Mouse (Mus musculus): ENCODE data around the gene Olfr1355. TPM values are rescaled to one million over a fixed set of nuclear protein-coding genes. Genes with fewer than 3 reads are reported as not detected.
"Not testable (repeated sequence)": the region's sequence is repeated elsewhere in the genome, so short reads cannot be mapped to it uniquely, and the experiment has no call there.

Olfr1355 gene
- not detected for total RNA-seq (2021)
- long read RNA-seq = 0 reads

- no peak for DNase-seq (ENCODE audit: low spot score in 2 of 2)
These were observed at the start of gene Olfr1355 for GRCm38 (mm10) chr10:78875240-78875639. Gene Olfr1355 (plus strand): TSS chr10:78875540.

DNA sequence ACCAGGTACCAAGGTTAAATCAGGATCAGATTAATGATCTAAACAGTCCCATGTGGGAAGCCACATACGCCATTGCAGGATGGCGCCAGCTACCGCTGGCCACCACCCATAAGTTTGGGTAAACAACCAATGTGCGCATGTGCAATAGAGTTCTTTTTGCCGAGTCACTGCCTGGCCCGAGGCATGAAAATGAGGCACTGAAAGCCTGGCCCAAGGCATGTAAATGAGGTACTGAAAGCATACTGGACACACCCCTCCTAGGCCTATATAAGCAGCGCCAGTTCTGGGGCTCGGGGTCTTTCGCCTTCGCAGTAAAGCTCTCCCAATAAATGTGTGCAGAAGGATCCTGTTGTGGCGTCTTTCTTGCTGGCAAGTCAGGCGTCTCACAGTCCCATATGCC is 34.9 kb upstream of the Olfr1355 start:
- DNase-seq (ENCODE audit: low spot score in 2 of 2) = not testable (repeated sequence)

DNA sequence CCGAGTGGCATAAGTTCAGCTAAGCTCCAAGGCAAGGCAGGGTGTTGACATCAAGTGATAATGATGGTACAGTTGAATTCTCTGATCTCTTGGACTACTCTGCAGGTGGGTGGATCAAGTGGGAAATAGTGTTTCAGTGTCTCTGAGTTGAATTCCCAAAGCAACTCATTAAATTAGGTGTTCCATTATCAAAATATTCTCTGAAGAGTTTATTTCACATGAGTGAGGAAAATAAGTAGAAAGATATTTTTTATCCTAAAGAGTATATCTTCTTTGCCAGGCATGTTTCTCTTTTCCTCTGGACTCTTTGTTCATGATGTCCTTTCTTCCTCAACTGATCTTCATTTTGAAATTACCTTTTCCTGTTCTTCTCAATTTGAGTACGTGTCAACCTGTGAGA is 23.3 kb upstream of the Olfr1355 start, which contains the start of gene Olfr1356:
Olfr1356 (minus strand) TSS at position 101 of the 400 bp plus-strand sequence.
- no peak for DNase-seq (ENCODE audit: low spot score in 2 of 2)

GRCm38 (mm10) chr10:78912871-78913270 is 37.5 kb downstream of the Olfr1355 start, which contains the start of gene Olfr1354:
Gene Olfr1354 (plus strand): TSS chr10:78913171.
- not testable (repeated sequence) for DNase-seq (ENCODE audit: low spot score in 2 of 2)

Other genes starting within 250 kb of the Olfr1355 start
- gene Casp14, start 157.2 kb upstream of the Olfr1355 start, total RNA-seq (2021) = not detected
- gene Ccdc105, start 122.5 kb upstream of the Olfr1355 start, total RNA-seq (2021) = not detected
- gene Slc1a6, start 95.0 kb upstream of the Olfr1355 start, total RNA-seq (2021) = 10 to 100 TPM; 16.1 to 17.3 TPM
- gene Olfr1356, start 23.4 kb upstream of the Olfr1355 start, total RNA-seq (2021) = not detected
- gene Olfr1354, start 37.6 kb downstream of the Olfr1355 start, total RNA-seq (2021) = not detected
- gene Olfr8, start 75.1 kb downstream of the Olfr1355 start, total RNA-seq (2021) = not detected
- gene Olfr1353, start 87.8 kb downstream of the Olfr1355 start, total RNA-seq (2021) = not detected
- not detected for gene Olfr1352, start 105.5 kb downstream of the Olfr1355 start, total RNA-seq (2021)
- not detected for gene Olfr1351, start 136.9 kb downstream of the Olfr1355 start, total RNA-seq (2021)
- not detected for gene Olfr57, start 153.2 kb downstream of the Olfr1355 start, total RNA-seq (2021)
- 10 to 100 TPM; 28.4 to 28.6 TPM for gene 2610008E11Rik, start 222.1 kb downstream of the Olfr1355 start, total RNA-seq (2021)

Data from layer of hippocampus, postnatal 10 days (tissue).